Mouse (Mus musculus): Measurements from ENCODE around the gene Ppp1cc.

DNA sequence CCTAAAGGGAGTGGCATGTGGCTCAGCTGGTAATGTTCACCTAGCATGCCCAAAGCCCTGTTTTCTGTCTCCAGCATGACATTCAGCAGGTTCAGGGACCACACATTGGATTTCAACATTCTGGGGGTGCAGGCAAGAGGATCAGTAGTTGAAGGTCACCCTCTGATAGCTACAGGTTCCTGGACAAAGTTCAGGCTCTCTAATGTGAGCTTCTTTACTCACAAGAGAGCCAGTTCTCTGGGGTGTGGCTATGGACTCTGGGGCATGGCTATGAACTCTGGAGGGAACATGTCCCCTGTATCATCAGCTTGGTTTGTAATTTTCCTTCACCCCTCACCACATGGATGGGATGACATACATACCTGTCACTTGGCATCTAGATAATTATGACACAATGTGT is 2.5 kb upstream of the Ppp1cc start:
- TF ChIP-seq CTCF (IDR thresholded peaks at IDR 0.05; ENCODE audit: low read depth) = no peak
- TF ChIP-seq EP300 (optimal IDR thresholded peaks at IDR 0.05) = no peak
